Mouse (Mus musculus): ENCODE measurements around the gene Osbpl11.

The Osbpl11 gene

GRCm38 (mm10) chr16:33242046-33242445, 57.2 kb downstream of the Osbpl11 start:
- DNase-seq (ENCODE audit: low read depth, low spot score): no peak

DNA sequence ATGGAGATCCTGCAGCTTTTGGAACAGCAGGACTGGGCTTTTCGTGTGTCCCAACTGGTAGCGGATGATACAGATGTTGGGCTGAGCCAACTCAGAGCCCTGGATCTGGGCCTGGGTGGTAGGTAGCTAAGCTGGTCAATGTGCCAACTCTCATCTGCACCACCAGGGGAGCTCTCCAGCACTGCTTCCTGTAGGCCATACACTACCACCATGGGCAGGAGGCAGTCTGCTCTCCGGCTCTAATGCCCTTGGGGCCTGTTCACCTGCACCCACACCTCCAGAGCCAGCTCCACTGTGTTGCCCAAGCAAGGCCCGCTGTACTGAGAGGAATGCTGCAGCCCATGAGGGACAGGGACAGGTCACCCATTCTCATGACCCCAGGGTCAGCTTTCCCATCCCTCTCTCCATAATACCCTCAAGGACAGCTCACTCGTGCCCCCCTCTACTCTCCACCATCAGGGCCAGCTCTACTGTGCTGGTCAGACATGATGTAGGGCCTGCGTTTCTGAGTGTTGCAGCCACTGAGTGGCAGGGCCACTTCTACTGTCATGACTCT, 59.3 kb downstream of the Osbpl11 start:
- DNase-seq (ENCODE audit: low read depth, low spot score): peak; percentile 47

GRCm38 (mm10) chr16:33244933-33245470, 60.1 kb downstream of the Osbpl11 start:
- DNase-seq (ENCODE audit: low read depth, low spot score): no peak

- DNase-seq (ENCODE audit: low read depth, low spot score): no peak
These were observed 61.7 kb downstream of the Osbpl11 start for GRCm38 (mm10) chr16:33246526-33246925.

GRCm38 (mm10) chr16:33247006-33247405, 62.1 kb downstream of the Osbpl11 start:
- DNase-seq (ENCODE audit: low read depth, low spot score): no peak

- peak; percentile 56 for DNase-seq (ENCODE audit: low read depth, low spot score)
These were observed 65.8 kb downstream of the Osbpl11 start for GRCm38 (mm10) chr16:33250651-33251120.

GRCm38 (mm10) chr16:33251194-33252051, 66.6 kb downstream of the Osbpl11 start, which contains the start of gene Snx4:
TSS of gene Snx4 (plus strand) at chr16:33251442.
- peak; percentile 96 for DNase-seq (ENCODE audit: low read depth, low spot score)

GRCm38 (mm10) chr16:33255601-33256000, 70.7 kb downstream of the Osbpl11 start:
- no peak for DNase-seq (ENCODE audit: low read depth, low spot score)

DNA sequence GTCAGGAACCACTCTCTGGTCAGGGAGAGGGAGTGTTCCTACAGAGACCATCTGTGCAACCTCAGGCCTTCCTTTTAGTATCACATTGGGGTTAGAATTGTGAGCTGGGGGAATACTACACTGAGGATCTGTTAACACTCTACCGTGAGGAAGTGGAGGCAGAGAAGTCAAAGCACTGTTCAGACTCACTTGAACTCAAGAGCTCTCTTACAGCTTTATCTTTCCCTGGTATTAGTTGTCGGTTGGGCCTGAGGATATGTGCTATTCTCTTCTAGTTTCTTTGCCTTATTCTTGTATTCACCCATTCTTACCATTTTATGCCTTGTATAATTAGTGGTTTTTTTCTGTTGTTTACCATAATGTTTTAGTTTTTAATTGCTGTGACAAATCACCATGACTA, 73.7 kb downstream of the Osbpl11 start:
- no peak for DNase-seq (ENCODE audit: low read depth, low spot score)

DNA sequence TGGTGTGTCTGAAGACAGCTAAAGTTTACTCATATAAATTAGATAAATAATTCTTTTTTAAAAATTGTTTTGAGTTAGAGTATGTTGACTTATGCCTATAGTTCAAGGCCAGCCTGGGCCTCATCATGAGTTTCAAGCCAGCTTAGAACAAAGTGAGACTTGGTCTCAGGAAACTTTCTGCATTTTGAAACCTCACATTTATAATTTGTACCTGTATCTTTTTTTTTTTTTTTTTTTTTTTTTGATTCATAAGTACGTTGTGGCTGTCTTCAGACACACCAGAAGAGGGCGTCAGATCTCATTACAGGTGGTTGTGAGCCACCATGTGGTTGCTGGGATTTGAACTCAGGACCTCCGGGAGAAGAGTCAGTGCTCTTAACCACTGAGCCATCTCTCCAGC, 75.0 kb downstream of the Osbpl11 start:
- DNase-seq (ENCODE audit: low read depth, low spot score): no peak

- no peak for DNase-seq (ENCODE audit: low read depth, low spot score)
These were observed 76.0 kb downstream of the Osbpl11 start for GRCm38 (mm10) chr16:33260825-33261224.

DNA sequence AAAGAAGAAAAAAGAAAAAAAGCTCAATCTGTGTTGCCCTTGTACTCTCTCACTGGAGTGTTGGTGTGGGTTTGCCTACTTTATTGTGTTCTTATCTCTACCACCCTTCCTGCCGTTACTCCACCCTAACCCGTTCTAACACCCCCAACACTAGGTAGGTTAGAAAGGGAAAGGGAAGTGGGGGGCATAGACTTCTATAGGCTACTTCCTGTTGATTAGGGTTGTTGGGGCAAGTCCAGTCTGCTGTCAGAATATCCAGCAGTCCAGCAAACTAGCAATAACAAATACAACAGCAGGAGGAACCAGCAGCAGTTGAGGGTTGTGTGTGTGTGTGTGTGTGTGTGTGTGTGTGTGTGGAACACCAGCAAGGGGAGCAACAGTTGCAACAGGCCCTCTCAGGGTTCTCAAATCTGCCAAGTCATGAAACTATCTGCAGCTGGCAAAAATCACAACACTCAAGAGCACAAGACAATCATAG, 76.8 kb downstream of the Osbpl11 start:
- DNase-seq (ENCODE audit: low read depth, low spot score): peak; percentile 54

DNA sequence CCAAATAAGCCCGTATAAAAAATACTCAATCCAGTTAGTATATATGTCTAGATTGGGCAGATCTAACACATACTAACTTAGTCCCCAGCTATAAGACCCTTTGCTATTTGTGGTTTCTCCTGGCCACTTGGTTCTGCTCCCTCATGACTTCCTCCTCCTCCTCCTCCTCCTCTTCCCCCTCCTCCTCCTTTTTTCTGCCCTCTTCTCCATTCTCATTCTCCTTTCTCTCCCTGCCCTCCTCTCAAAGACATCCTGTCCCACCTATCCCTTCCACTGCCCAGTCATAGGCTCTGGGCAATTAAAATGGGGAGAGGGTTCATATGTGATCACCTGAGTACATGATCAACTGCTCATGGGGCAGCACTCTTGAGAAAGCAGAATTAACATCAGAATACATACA, 77.2 kb downstream of the Osbpl11 start:
- no peak for DNase-seq (ENCODE audit: low read depth, low spot score)

GRCm38 (mm10) chr16:33267616-33268253, 82.9 kb downstream of the Osbpl11 start:
- DNase-seq (ENCODE audit: low read depth, low spot score): no peak

DNA sequence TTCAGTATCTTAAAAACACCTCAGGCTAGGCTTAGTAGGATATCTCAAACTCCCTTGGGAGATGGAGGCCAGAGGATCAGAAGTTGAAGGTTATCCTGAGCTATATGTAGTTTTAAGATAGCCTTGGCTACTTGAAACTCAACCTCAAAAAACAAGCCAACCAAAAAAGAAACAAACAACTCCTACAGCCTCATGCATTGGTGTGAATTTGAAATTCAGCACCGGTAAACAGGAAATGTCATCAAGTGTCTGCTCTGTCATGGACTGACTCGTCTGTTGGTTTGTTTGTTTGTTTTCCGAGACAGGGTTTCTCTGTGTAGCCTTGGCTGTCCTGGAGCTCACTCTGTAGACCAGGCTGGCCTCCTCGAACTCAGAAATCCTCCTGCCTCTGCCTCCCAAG, 87.0 kb downstream of the Osbpl11 start:
- no peak for DNase-seq (ENCODE audit: low read depth, low spot score)

- DNase-seq (ENCODE audit: low read depth, low spot score): no peak
These were observed 98.2 kb downstream of the Osbpl11 start for GRCm38 (mm10) chr16:33283079-33283478.

GRCm38 (mm10) chr16:33288536-33288935, 103.7 kb downstream of the Osbpl11 start:
- no peak for DNase-seq (ENCODE audit: low read depth, low spot score)

- no peak for DNase-seq (ENCODE audit: low read depth, low spot score)
These were observed 105.1 kb downstream of the Osbpl11 start for GRCm38 (mm10) chr16:33289981-33290380.

GRCm38 (mm10) chr16:33292241-33292640, 107.4 kb downstream of the Osbpl11 start:
- no peak for DNase-seq (ENCODE audit: low read depth, low spot score)

Data from CD4-positive, CD25-positive, alpha-beta regulatory T cell, adult 2 months (primary cell).